Comparison of ENCODE assay signal across 8 mouse cellular contexts in genomic region chr14:105427474-105427901, GRCm38 (mm10).
DNase-seq lines count a peak whose midpoint lies in the region; ATAC-seq lines count a peak whose summit lies in the region.
"Had no signal": no experiment of that assay in that cellular context is flagged by ENCODE, and none has a peak within 500 bp of the region (broad histone marks: within the 10 kb centered on the region; RNA-seq: fewer than 3 reads in every experiment).

No protein-coding gene starts in this region.

- WGBS in forebrain, embryonic 13.5 days, result 17% methylated on average over 17 of the region's 17 CpGs
- WGBS in kidney, embryonic 15.5 days, result 15% methylated on average over 17 of the region's 17 CpGs
- WGBS in liver, embryonic 15.5 days (ENCODE audit: insufficient replicate concordance), result 31% methylated on average over 17 of the region's 17 CpGs

- peak; percentile 89 for DNase-seq in ES-CJ7 (ENCODE audit: low read depth, low spot score)
- peak; percentile 43 for DNase-seq in Muller cell, postnatal 12 days (ENCODE audit: inconsistent ontology term)
- DNase-seq in right cerebral cortex, postnatal 14 days, result peak; percentile 15

- peaks cover 10% of the 10 kb centered on the region for H3K4me1 ChIP-seq in forebrain, embryonic 13.5 days
- H3K4me1 ChIP-seq in kidney, embryonic 15.5 days, result peaks cover 21% of the 10 kb centered on the region
- H3K4me1 ChIP-seq in liver, embryonic 15.5 days (replicated peaks), result peaks cover 1% of the 10 kb centered on the region; the same call in 1 of the 2 replicates

- H3K9ac ChIP-seq in forebrain, embryonic 13.5 days, result no peak overlapping the region
- no peak overlapping the region for H3K9ac ChIP-seq in kidney, embryonic 15.5 days
- no peak overlapping the region for H3K9ac ChIP-seq in liver, embryonic 15.5 days

- 0 out of 2 replicates have a peak, but pooled peaks cover 5% of the 10 kb centered on the region for H3K27me3 ChIP-seq in forebrain, embryonic 13.5 days
- no peaks in the 10 kb centered on the region for H3K27me3 ChIP-seq in kidney, embryonic 15.5 days
- no peaks in the 10 kb centered on the region for H3K27me3 ChIP-seq in liver, embryonic 15.5 days

- H3K27ac ChIP-seq in forebrain, embryonic 13.5 days, result no peak overlapping the region
- H3K27ac ChIP-seq in kidney, embryonic 15.5 days, result peak overlapping the region; percentile 74
- no peak overlapping the region for H3K27ac ChIP-seq in liver, embryonic 15.5 days (replicated peaks)
- H3K27ac ChIP-seq: macrophage had no signal

- peak overlapping the region; percentile 55 for H3K4me2 ChIP-seq in forebrain, embryonic 13.5 days
- peak overlapping the region; percentile 56 for H3K4me2 ChIP-seq in kidney, embryonic 15.5 days
- H3K4me2 ChIP-seq in liver, embryonic 15.5 days, result peak overlapping the region; percentile 38

- H3K36me3 ChIP-seq in forebrain, embryonic 13.5 days (ENCODE audit: poor library complexity, severe bottlenecking), result no peaks in the 10 kb centered on the region
- no peaks in the 10 kb centered on the region for H3K36me3 ChIP-seq in kidney, embryonic 15.5 days
- no peaks in the 10 kb centered on the region for H3K36me3 ChIP-seq in liver, embryonic 15.5 days (replicated peaks)

- H3K4me3 ChIP-seq in forebrain, embryonic 13.5 days, result peak overlapping the region; percentile 26
- H3K4me3 ChIP-seq in kidney, embryonic 15.5 days (replicated peaks), result peak overlapping the region; percentile 27
- no peak overlapping the region for H3K4me3 ChIP-seq in liver, embryonic 15.5 days (replicated peaks)

- peak; percentile 83 for ATAC-seq in forebrain, embryonic 13.5 days
- peak; percentile 96 for ATAC-seq in kidney, embryonic 15.5 days (replicated peaks; ENCODE audit: low FRiP score)
- ATAC-seq in liver, embryonic 15.5 days (ENCODE audit: insufficient read depth), result no peak
- ATAC-seq in erythroid progenitor cell, adult 5-6 weeks (replicated peaks; ENCODE audit: low FRiP score, poor library complexity, severe bottlenecking), result no peak

- H3K9me3 ChIP-seq in forebrain, embryonic 13.5 days (replicated peaks), result no peaks in the 10 kb centered on the region
- no peaks in the 10 kb centered on the region for H3K9me3 ChIP-seq in kidney, embryonic 15.5 days (replicated peaks)
- no peaks in the 10 kb centered on the region for H3K9me3 ChIP-seq in liver, embryonic 15.5 days (replicated peaks)

Comparison
In these comparisons a context has a peak if more than half of its experiments do, and no peak if none do; other contexts are left out.
1. DNase-seq: peak in every context shown above with its lines; median percentile 89 in ES-CJ7; 43 in Muller cell, postnatal 12 days; 15 in right cerebral cortex, postnatal 14 days.
2. ATAC-seq: peak in forebrain, embryonic 13.5 days (single experiment) and kidney, embryonic 15.5 days (single experiment); none in liver, embryonic 15.5 days (single experiment) and erythroid progenitor cell, adult 5-6 weeks (single experiment).
3. Peak in every context shown above with its lines, with median percentiles within 50 percentile points of each other: H3K4me2 ChIP-seq.